Mouse (Mus musculus): ENCODE results near the gene Polrmt. TPM values are rescaled to one million over a fixed set of nuclear protein-coding genes. Genes with fewer than 3 reads are reported as not detected.

Polrmt gene
- polyA plus RNA-seq, 1 experiment from 2014 or later = 48.3 TPM

DNA sequence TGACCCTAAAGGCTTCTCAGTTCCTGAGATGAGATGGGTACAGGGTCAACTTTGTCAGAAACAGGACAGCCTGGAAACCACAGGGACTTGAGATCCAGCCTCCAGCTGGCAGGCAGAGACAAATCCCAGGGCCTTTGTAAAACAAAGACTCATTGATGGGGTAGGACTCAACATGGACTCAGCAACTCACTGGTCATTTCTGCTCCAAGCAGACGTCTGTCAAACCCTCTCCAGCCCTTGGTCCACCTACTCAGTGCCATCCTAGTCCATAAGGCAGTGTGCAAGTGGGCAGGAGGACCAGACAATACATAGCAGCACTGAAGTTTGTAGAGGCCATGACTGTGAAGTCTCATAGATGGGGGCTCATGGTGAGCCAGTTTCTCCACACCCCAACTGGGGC, 33.2 kb downstream of the Polrmt start:
- Histone ChIP-seq H3K4me2 (no peak overlapping the region), H3K36me3 (replicated peaks) (peaks cover 22% of the 10 kb centered on the region), H3K9me3 (no peaks in the 10 kb centered on the region), H3K27me3 (replicated peaks) (peaks cover 27% of the 10 kb centered on the region), H3K4me1 (peaks cover 20% of the 10 kb centered on the region), H3K4me3 (no peak overlapping the region), H3K27ac (no peak overlapping the region), H3K9ac (no peak overlapping the region)
- no peak for ATAC-seq (replicated peaks)
- WGBS = 17% methylated on average over 1 of the region's 1 CpGs

DNA sequence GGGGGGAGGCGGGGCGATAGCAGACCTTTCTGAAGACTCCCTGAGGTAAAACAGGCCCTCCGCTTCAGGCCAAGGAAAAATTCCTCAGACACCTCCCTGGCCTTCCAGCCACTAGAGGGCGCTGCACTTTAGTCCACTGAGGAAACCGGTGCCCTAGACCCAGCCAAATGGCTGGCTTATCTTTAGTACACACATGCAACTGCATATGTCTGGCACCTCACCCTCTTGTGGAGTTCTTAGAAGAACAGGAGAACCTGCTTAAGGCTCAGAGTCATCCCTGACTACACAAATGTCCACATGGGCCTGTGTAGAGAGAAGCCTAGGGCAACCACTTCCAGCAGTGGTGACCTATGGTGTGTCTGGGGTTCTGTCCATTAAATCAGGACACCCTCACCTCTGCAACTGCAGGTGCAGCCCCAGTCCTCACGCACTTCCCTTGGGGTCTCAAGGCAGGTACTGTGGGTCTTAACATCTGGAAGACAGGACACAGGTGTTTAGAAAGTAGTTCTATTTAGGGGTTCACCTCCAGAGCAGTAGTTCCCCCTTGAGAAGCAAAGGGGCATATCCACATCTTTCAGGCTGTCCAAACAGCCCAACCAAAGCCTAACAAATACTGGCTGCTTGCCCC, 33.8 kb downstream of the Polrmt start:
- Histone ChIP-seq H3K27me3 (replicated peaks) (peaks cover 22% of the 10 kb centered on the region), H3K27ac (no peak overlapping the region), H3K9ac (no peak overlapping the region), H3K4me2 (no peak overlapping the region), H3K9me3 (no peaks in the 10 kb centered on the region), H3K4me3 (no peak overlapping the region), H3K4me1 (peaks cover 17% of the 10 kb centered on the region), H3K36me3 (replicated peaks) (peaks cover 22% of the 10 kb centered on the region)
- WGBS = 17% methylated on average over 4 of the region's 6 CpGs
- no peak for ATAC-seq (replicated peaks)

DNA sequence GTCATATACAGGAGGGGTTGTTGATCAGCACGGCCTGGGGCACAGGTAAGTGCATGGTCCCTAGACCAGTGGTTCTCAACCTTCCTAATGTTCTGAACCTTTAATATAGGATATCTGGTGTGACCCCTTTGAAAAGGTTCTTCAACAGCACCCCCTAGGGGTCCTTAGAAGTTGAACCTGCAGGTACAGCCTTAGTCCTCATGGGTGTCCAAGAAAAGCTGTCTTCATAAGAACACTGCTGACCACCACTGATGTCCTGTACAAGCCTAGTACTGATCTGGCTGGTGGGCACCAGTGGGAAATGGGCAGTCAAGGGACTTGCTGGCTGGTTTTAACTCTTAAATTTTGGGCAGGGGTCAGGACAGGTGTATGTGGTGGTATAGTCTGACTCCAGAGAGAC, 34.4 kb downstream of the Polrmt start:
- no peak overlapping the region for H3K9ac ChIP-seq
- H3K4me1 ChIP-seq = peaks cover 17% of the 10 kb centered on the region
- ATAC-seq (replicated peaks) = 0 out of 2 replicates have a peak, but pooled peaks have one; percentile 10
- no peak overlapping the region for H3K4me3 ChIP-seq
- 89% methylated on average over 1 of the region's 1 CpGs for WGBS
- peaks cover 22% of the 10 kb centered on the region for H3K36me3 ChIP-seq (replicated peaks)
- no peak overlapping the region for H3K4me2 ChIP-seq
- no peak overlapping the region for H3K27ac ChIP-seq
- H3K9me3 ChIP-seq = no peaks in the 10 kb centered on the region
- peaks cover 16% of the 10 kb centered on the region for H3K27me3 ChIP-seq (replicated peaks)

DNA sequence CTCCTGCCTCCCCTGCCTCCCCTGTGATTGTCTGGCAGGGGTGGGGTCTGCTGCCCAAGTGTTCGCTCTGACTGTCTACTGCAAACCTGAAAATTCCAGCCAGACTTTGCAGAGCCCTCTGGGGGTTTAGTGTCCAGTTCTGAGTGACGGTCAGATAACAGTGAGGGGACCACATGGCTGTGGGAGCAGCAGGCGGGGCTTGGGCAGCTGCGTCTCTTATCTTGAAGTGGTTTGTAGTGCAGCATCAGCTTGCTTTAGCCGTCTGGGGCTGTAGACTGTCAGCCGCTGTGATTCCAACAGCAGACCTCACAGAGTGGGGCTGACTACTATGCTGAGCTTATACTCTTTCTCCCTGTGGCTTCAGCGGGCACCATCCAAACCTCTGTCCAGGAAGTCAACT, 37.1 kb downstream of the Polrmt start:
- Histone ChIP-seq H3K27ac (no peak overlapping the region), H3K9ac (no peak overlapping the region), H3K27me3 (replicated peaks) (no peaks in the 10 kb centered on the region), H3K4me1 (peaks cover 30% of the 10 kb centered on the region), H3K4me3 (no peak overlapping the region), H3K4me2 (no peak overlapping the region), H3K9me3 (no peaks in the 10 kb centered on the region), H3K36me3 (replicated peaks) (peaks cover 22% of the 10 kb centered on the region)
- ATAC-seq (replicated peaks) = no peak
- 83% methylated on average over 7 of the region's 7 CpGs for WGBS

DNA sequence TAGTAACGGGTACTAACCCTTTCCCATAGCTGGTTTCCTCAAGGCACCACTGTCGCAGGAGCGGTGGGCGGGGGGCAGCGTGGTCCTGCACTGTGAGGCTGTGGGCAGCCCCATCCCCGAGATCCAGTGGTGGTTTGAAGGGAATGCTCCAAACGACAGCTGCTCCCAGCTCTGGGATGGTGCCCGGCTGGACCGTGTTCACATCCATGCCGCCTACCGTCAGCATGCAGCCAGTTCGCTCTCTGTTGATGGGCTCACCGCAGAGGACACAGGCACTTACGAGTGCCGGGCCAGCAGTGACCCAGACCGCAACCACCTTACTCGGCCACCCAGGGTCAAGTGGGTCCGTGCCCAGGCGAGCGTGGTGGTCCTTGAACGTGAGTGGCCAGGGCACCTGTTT, 37.7 kb downstream of the Polrmt start:
- Histone ChIP-seq H3K9ac (no peak overlapping the region), H3K4me3 (no peak overlapping the region), H3K4me1 (peaks cover 30% of the 10 kb centered on the region), H3K27me3 (replicated peaks) (no peaks in the 10 kb centered on the region), H3K4me2 (no peak overlapping the region), H3K9me3 (no peaks in the 10 kb centered on the region), H3K27ac (no peak overlapping the region), H3K36me3 (replicated peaks) (peaks cover 22% of the 10 kb centered on the region)
- 91% methylated on average over 21 of the region's 21 CpGs for WGBS
- no peak for ATAC-seq (replicated peaks)

DNA sequence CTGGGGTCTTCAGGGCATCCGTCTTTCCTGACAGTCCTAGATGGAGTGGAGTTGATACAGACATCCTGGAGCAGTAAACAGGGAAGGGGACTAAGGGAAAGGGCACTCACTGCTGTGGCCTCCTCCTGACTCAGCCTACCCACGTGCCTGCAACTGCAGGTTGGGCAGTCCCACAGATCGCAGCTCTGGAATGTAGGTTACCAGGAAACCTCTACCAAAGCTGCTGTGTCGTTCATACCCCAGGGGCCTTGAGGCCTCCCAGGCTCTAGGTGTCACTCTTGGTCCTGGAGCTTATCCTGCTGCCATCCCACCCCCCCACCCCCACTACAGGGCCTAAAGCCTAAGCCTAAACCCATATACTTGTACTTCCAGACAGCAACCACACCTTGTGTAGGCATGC, 38.6 kb downstream of the Polrmt start:
- 79% methylated on average over 4 of the region's 4 CpGs for whole genome bisulfite sequencing
- no peaks in the 10 kb centered on the region for H3K9me3 ChIP-seq
- H3K4me2 ChIP-seq = 0 out of 2 replicates have a peak overlapping the region, but pooled peaks have one; percentile 14
- H3K27me3 ChIP-seq (replicated peaks) = no peaks in the 10 kb centered on the region
- no peak for ATAC-seq (replicated peaks)
- H3K4me3 ChIP-seq = no peak overlapping the region
- H3K27ac ChIP-seq = no peak overlapping the region
- H3K9ac ChIP-seq = no peak overlapping the region
- peaks cover 22% of the 10 kb centered on the region for H3K36me3 ChIP-seq (replicated peaks)
- H3K4me1 ChIP-seq = peaks cover 30% of the 10 kb centered on the region

DNA sequence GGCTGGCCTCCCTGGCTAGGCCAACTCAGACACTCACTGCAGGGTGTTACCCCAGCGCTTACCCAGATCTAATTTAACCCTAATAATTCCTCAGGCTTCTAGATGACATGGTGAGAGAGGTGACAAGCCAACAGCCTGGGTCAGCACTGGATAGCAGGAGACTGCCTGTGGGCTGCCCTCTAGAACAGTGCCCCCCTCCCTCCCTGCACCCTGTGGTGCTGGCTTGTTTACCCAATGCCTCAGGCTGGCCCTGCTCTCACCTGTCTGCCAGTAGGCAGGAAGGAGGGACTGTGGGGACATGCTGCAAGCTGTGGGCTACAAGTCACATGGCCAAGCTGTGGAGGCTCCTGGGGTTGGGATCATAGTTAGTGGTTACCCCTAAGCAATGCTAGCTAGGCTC, 39.2 kb downstream of the Polrmt start:
- H3K9me3 ChIP-seq = no peaks in the 10 kb centered on the region
- no peak overlapping the region for H3K9ac ChIP-seq
- 79% methylated on average over 1 of the region's 1 CpGs for WGBS
- H3K27me3 ChIP-seq (replicated peaks) = no peaks in the 10 kb centered on the region
- no peak overlapping the region for H3K27ac ChIP-seq
- no peak overlapping the region for H3K4me3 ChIP-seq
- peak overlapping the region; percentile 85 for H3K4me2 ChIP-seq
- no peak for ATAC-seq (replicated peaks)
- H3K4me1 ChIP-seq = peaks cover 30% of the 10 kb centered on the region
- peaks cover 22% of the 10 kb centered on the region for H3K36me3 ChIP-seq (replicated peaks)

DNA sequence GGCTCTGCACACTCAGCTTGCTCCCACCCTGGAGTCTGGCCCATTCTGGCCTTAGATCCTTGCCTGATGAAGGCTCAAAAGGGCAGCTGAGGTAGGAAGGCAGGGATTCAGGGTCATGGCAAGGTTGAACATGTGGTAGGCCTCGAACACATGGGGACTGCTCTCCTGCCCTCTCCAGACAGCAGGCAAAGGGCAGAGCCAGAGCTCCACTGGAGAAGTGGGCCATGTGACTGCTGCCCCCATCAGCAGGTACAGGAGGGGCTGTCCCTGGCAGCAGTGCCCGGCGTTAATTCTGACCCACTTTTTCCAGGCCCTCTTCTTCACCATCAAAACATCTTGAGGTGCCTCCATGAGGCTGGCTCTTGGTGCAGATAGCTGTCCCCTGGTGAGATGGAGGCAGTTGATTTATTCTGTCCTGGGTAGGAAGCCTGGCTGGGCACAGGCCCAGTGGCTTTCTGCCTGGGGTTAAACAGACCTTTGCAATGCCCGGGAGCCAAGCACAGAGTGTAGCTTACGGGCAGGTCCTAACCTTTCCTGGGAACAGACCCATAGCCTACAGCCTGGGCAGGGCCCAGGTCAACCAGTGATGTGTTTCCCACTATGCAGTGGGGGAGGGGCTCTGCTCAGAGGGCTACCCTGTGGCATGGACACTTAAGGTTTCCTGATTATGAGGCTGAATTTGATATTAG, 39.8 kb downstream of the Polrmt start:
- Histone ChIP-seq H3K36me3 (replicated peaks) (peaks cover 16% of the 10 kb centered on the region), H3K4me3 (peak overlapping the region; percentile 65; the same call in 1 of the 2 replicates), H3K27ac (no peak overlapping the region), H3K4me1 (peaks cover 30% of the 10 kb centered on the region), H3K9me3 (no peaks in the 10 kb centered on the region), H3K9ac (peak overlapping the region; percentile 76), H3K27me3 (replicated peaks) (no peaks in the 10 kb centered on the region), H3K4me2 (peak overlapping the region; percentile 85)
- no peak for ATAC-seq (replicated peaks)
- 88% methylated on average over 5 of the region's 5 CpGs for WGBS

DNA sequence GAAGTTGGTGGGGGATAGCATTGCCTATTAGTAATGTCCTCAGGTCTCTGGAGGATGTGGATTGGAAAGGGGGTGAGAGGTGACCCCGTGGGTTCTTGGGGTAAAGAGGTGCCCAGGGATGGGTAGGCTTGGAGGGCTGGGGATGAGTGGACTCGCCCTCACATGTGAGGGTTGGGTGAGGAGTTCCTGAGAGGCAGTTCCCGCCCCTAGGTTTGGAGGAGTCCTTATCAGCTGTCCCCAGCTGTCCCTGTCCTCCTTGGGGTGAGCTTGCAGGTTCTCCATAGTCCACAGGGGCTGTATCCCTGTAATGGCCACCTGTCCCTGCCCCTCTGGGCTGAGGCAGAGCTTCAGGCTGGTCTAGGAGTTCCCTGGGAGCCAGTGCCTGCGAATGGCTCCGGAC, 40.4 kb downstream of the Polrmt start:
- Histone ChIP-seq H3K4me2 (peak overlapping the region; percentile 85), H3K27ac (no peak overlapping the region)
- 79% methylated on average over 5 of the region's 5 CpGs for WGBS

DNA sequence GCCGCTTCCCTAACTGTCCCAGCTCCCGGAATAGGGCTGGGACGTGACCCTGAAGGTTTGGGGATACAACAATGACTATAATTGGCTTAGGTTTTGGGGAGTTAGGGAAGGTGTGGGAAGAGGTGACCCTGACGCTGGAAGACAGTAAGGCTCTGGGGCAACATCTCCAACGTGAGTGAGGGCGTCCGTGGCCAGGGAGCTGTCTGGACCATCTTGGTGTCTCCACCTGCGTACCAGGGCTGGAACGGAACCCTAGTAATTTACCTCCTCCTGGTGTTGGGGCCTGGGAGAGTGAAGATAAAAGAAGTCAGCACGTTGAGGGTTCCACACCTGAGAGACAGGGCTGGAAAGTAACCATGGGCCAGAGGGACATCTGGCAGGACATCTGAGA, 41.4 kb downstream of the Polrmt start:
- Histone ChIP-seq H3K9me3 (no peaks in the 10 kb centered on the region), H3K4me3 (peak overlapping the region; percentile 65), H3K9ac (peak overlapping the region; percentile 76), H3K27ac (peak overlapping the region; percentile 85), H3K36me3 (replicated peaks) (peaks cover under 1% of the 10 kb centered on the region; the same call in 1 of the 2 replicates), H3K4me2 (peak overlapping the region; percentile 85), H3K27me3 (replicated peaks) (no peaks in the 10 kb centered on the region), H3K4me1 (peaks cover 30% of the 10 kb centered on the region)
- 6% methylated on average over 10 of the region's 10 CpGs for WGBS
- no peak for ATAC-seq (replicated peaks)

More for the DNA sequence above, 40.4 kb downstream of the Polrmt start:
- H3K4me3 ChIP-seq = peak overlapping the region; percentile 65
- H3K36me3 ChIP-seq (replicated peaks) = peaks cover 10% of the 10 kb centered on the region
- no peaks in the 10 kb centered on the region for H3K27me3 ChIP-seq (replicated peaks)
- peak overlapping the region; percentile 76 for H3K9ac ChIP-seq
- H3K4me1 ChIP-seq = peaks cover 30% of the 10 kb centered on the region
- no peaks in the 10 kb centered on the region for H3K9me3 ChIP-seq
- ATAC-seq (replicated peaks) = no peak

DNA sequence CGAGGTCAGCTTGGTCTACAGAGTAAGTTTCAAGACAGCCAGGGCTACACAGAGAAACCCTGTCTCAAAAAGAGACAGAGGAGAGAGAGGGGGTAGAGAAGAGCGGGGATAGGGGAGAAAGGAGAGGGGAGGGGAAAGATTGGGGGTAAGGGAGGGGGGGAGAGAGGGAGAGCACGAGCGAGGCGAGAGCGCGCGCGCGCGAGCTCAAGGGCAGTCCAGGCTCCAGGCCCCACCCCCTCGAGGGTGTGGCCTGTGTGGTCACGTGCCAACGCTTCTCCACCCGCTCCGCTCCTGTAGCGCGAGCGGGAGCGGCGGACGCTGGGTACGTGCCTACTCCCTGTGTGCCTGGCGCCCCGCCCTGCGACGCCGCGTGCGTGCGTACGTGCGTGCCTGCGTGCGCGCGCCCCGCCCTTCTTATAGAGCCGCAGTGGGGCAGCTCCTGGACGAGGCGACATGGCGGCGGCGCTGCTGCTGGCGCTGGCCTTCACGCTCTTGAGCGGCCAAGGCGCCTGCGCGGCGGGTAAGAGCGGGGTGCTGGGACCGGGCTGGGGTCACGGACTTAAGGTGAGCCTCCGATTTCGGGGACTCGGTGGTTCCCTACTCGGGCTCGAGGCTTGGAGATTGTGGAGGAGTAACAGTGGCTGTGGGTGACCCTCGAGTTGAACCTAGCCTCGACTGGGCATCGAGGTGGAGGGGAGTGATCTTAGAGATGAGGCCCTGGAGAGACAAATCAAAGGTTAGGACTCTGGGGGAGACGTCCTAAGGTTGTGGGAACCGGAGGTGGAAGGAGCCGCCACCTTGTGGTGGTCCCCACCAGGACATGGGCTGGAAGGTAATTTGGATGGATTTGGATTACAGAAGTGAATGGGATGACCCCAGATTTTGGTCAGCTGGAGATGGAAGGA, 42.1 kb downstream of the Polrmt start, which contains the start of gene Bsg:
Bsg (plus strand) TSS at position 427 of the 905 bp plus-strand sequence.
- Histone ChIP-seq H3K9ac (peak within 1 kb of the TSS; percentile 76), H3K4me2 (peak within 1 kb of the TSS; percentile 85), H3K27ac (peak within 1 kb of the TSS; percentile 85), H3K36me3 (replicated peaks) (no peaks in the 10 kb centered on the region), H3K9me3 (no peaks in the 10 kb centered on the region), H3K4me1 (peaks cover 30% of the 10 kb centered on the region), H3K4me3 (peak within 1 kb of the TSS; percentile 65), H3K27me3 (replicated peaks) (no peaks in the 10 kb centered on the region)
- under 1% methylated on average over 60 of the region's 65 CpGs for WGBS
- ATAC-seq (replicated peaks) = peak; percentile 96

DNA sequence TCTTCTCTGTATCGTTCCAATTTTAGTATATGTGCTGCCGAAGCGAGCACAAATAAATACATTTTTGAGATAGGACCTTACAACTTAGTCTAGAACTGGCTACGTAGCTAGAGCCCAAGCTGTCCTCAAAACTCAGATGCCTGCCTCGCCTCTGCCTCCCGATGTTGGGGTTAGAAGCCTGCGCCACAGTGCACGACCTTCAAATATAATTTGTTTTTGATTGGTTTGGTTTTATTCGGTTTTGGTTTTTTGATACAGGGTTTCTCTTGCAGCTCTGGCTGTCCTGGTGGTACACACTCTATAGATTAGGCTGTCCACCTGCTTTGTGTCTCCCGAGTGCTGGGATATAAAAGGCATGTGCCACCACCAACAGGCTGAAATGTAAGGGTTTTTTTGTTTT, 42.8 kb downstream of the Polrmt start:
- peak; percentile 10; the same call in 1 of the 2 replicates for ATAC-seq (replicated peaks)
- Histone ChIP-seq H3K4me3 (peak overlapping the region; percentile 65), H3K9ac (peak overlapping the region; percentile 38; the same call in 1 of the 2 replicates), H3K4me2 (peak overlapping the region; percentile 85), H3K9me3 (no peaks in the 10 kb centered on the region), H3K27ac (peak overlapping the region; percentile 85), H3K27me3 (replicated peaks) (no peaks in the 10 kb centered on the region), H3K36me3 (replicated peaks) (no peaks in the 10 kb centered on the region), H3K4me1 (peaks cover 30% of the 10 kb centered on the region)
- 75% methylated on average over 10 of the region's 10 CpGs for WGBS

All from midbrain, embryonic 15.5 days (tissue).